Mouse (Mus musculus) intestine, embryonic 16.5 days (tissue): ENCODE results near the gene Gm38392. TPM values are rescaled to one million over a fixed set of nuclear protein-coding genes. Genes with fewer than 3 reads are reported as not detected.

Experiments
- ATAC-seq: fragments of 200-750 bp; cut with Nextera tagmentation; 2 replicates; pipeline ENCODE4 v1.8.0; 2017; ENCODE audit warnings: moderate TSS enrichment, moderate library complexity
- H3K27ac ChIP-seq: fragments of 300-500 bp; sonication (generic); 2 replicates; pipeline ENCODE4 v1.5.1; 2014; ENCODE audit warnings: mild to moderate bottlenecking, low read length
- H3K27me3 ChIP-seq: fragments of 300-500 bp; sonication (generic); replicated peaks from 2 replicates; pipeline ENCODE4 v1.6.1; 2014; ENCODE audit warnings: low read length, control low read depth, mixed read lengths; ENCODE audit not compliant: control insufficient read depth, insufficient read depth
- H3K36me3 ChIP-seq: fragments of 300-500 bp; sonication (generic); 2 replicates; pipeline ENCODE4 v1.6.1; 2014; ENCODE audit warnings: low read length, control low read depth; ENCODE audit not compliant: control insufficient read depth, insufficient read depth
- H3K4me1 ChIP-seq: fragments of 300-500 bp; sonication (generic); 2 replicates; pipeline ENCODE4 v1.6.1; 2014; ENCODE audit warnings: low read length, control low read depth, mixed read lengths; ENCODE audit not compliant: control insufficient read depth, insufficient read depth
- H3K4me2 ChIP-seq: fragments of 300-500 bp; sonication (generic); 2 replicates; pipeline ENCODE4 v1.6.1; 2014; ENCODE audit warnings: low read depth, low read length, control low read depth
- H3K4me3 ChIP-seq: fragments of 300-500 bp; sonication (generic); 2 replicates; pipeline ENCODE4 v1.5.1; 2014; ENCODE audit warnings: mild to moderate bottlenecking, low read length
- H3K9ac ChIP-seq: fragments of 300-500 bp; sonication (generic); 2 replicates; pipeline ENCODE4 v1.6.1; 2014; ENCODE audit warnings: low read depth, low read length
- H3K9me3 ChIP-seq: fragments of 300-500 bp; sonication (generic); 2 replicates; pipeline ENCODE4 v1.6.1; 2016; ENCODE audit warnings: low read length, control low read depth; ENCODE audit not compliant: control insufficient read depth
- WGBS: fragments of 180-500 bp; shearing (Covaris S2); extraction: QIAGEN DNeasy Blood & Tissue Kit; methylation state at CpG from one replicate; pipeline ENCODE4 v1.1.7; 2014; 5-methylcytosine and 5-hydroxymethylcytosine counted together
- polyA plus RNA-seq: library from polyadenylated mRNA; unstranded; fragments of >200 nt; fragmentation: Nextera tagmentation; extraction: Ambion mirVana; gene quantifications from 2 replicates; pipeline ENCODE4 v1.2.1, GENCODE M21; 2015

Gene Gm38392
- polyA plus RNA-seq, 1 experiment from 2014 or later, result not detected

DNA sequence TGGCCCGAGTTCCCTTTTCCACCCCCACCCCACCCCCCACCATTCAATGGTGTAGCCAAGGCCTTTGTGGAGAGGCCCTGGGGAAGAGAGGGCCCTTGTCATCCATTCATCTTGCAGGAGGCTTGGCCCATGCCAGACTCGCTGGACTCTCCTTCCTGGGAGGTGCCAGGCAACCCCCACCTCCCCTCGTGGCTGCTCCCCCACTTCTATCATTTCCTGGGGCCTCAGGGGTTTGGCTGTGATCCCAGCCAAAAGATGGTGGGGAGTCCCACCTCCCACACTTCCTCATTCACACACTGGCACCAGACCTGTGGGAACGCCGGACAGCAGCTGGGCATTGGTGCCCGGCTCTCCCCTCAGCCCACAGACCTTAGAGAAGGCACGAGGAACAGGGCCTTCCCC, 54.7 kb downstream of the Gm38392 start:
- H3K4me2 ChIP-seq, result no peak overlapping the region
- no peaks in the 10 kb centered on the region for H3K36me3 ChIP-seq
- no peaks in the 10 kb centered on the region for H3K4me1 ChIP-seq
- H3K9me3 ChIP-seq, result no peaks in the 10 kb centered on the region
- no peak overlapping the region for H3K4me3 ChIP-seq
- H3K27ac ChIP-seq, result no peak overlapping the region
- ATAC-seq, result no peak
- 59% methylated on average over 7 of the region's 7 CpGs for WGBS
- H3K27me3 ChIP-seq, result peaks cover 29% of the 10 kb centered on the region
- H3K9ac ChIP-seq, result no peak overlapping the region

DNA sequence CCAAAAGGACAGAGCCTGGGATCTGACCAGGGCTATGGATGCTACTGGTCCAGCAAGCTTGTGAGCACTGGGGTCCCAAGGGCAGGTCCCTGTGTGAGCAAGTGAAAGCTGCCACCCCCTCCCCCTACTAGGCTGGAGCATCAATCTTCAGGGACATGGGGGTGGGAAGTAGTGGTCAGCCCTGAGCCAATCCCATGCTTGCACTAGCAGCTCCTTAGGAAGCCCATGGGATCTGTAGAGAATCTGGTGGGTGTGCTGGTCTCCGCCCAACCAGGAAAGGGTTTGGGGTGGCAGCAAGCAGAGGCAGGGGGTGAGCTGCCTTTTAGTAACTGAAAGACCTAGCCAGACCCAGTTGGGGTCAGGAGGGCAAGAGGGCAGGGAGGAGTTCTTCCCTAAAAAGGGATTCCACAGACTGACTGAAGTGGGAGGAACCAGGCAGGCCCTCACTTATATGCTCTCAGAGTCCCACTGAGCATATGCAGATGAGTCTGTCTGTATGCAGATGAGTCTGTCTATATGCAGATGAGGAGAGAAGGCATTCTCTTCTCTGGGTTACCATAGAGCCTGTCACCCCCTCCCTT, 55.9 kb downstream of the Gm38392 start:
- no peak for ATAC-seq
- Histone ChIP-seq H3K9me3 (no peaks in the 10 kb centered on the region), H3K9ac (no peak overlapping the region), H3K4me2 (no peak overlapping the region), H3K4me3 (no peak overlapping the region), H3K36me3 (no peaks in the 10 kb centered on the region), H3K27me3 (peaks cover 29% of the 10 kb centered on the region), H3K4me1 (no peaks in the 10 kb centered on the region), H3K27ac (no peak overlapping the region)
- 26% methylated on average over 1 of the region's 1 CpGs for WGBS

DNA sequence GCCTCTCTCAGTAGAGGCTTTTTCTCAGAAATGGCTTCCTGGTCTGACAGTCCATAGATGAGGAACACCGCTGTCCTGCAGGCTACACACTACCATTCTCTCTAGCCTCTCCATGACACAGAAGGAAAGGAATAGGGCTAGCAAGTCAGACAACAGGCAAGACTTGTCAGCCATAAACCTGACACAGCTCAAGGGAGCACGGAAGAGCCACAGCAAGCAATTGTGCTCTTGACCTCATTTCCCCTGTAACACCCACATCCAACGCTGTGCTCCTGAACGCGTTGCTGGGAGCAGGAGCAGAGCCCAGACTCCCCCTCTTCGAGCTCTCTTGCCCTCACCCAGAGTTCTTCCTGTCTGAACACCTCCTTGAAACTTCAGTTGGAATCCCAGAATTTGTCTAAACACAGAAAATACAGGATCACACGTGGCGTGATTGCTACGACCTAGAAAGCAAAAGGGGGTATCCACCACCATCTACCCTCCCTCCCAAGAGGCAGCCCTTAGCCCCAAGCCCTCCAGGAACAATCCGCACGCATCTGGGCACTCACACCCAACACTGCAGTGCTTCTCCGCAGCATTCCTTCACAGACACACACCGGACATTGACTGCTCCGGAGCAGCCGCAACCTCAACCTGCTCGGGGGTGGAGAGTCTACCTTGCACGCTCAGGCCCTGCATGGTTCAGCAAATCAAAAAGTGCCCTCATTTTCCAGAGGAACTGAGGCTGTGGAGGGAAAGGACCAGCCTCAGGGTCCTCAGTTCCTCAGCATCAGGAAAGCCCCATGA, 56.6 kb downstream of the Gm38392 start:
- H3K36me3 ChIP-seq, result no peaks in the 10 kb centered on the region
- H3K4me1 ChIP-seq, result no peaks in the 10 kb centered on the region
- no peak for ATAC-seq
- no peaks in the 10 kb centered on the region for H3K9me3 ChIP-seq
- no peak overlapping the region for H3K4me2 ChIP-seq
- H3K27me3 ChIP-seq, result peaks cover 29% of the 10 kb centered on the region
- H3K27ac ChIP-seq, result no peak overlapping the region
- WGBS, result 30% methylated on average over 17 of the region's 17 CpGs
- H3K4me3 ChIP-seq, result no peak overlapping the region
- no peak overlapping the region for H3K9ac ChIP-seq

DNA sequence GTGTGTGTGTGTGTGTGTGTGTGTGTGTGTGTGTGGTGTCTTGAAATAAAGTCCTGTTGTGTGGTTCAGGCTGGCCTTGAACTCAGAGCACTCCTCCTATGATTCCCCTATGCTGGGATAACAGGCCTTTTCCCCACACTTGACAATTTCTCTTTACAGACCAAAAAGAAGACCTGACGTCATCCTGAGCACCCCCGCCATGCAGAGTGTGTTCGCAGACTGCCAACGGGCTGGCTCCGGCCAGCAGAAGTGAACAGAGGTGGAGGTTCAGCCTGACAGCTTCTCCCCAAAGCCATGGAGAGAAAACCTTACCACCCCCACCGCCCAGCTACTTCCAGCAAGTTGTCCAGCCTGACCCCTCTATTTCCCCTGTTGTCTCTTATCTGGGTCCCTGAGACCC, 57.5 kb downstream of the Gm38392 start:
- H3K4me2 ChIP-seq, result no peak overlapping the region
- no peaks in the 10 kb centered on the region for H3K36me3 ChIP-seq
- WGBS, result 67% methylated on average over 6 of the region's 6 CpGs
- no peaks in the 10 kb centered on the region for H3K9me3 ChIP-seq
- no peak for ATAC-seq
- no peak overlapping the region for H3K27ac ChIP-seq
- peaks cover 29% of the 10 kb centered on the region for H3K27me3 ChIP-seq
- H3K4me1 ChIP-seq, result no peaks in the 10 kb centered on the region
- no peak overlapping the region for H3K9ac ChIP-seq
- H3K4me3 ChIP-seq, result no peak overlapping the region

DNA sequence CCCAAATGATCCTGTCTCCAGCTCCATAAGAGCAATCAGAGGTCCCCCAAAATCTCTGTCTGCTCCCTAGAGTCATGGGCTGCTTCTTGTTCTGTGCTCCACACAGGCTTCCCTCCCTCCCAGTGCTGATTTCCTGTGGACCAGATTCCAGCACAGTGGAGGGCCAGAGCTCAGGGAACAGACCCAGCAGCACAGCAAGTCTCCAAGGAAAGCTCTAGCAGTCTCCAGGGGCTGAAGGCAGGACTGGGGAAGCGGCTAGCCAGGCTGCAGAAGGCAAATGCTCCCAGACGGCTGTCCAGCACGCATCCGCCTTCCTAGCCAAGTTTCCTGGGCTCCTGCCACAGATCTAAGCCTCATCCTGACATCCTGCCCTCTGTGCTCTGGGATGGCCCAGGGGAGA, 58.1 kb downstream of the Gm38392 start:
- 41% methylated on average over 4 of the region's 4 CpGs for WGBS
- H3K27ac ChIP-seq, result no peak overlapping the region
- H3K9me3 ChIP-seq, result no peaks in the 10 kb centered on the region
- no peak for ATAC-seq
- H3K4me2 ChIP-seq, result no peak overlapping the region
- H3K4me3 ChIP-seq, result no peak overlapping the region
- H3K36me3 ChIP-seq, result no peaks in the 10 kb centered on the region
- no peak overlapping the region for H3K9ac ChIP-seq
- peaks cover 29% of the 10 kb centered on the region for H3K27me3 ChIP-seq
- H3K4me1 ChIP-seq, result no peaks in the 10 kb centered on the region

DNA sequence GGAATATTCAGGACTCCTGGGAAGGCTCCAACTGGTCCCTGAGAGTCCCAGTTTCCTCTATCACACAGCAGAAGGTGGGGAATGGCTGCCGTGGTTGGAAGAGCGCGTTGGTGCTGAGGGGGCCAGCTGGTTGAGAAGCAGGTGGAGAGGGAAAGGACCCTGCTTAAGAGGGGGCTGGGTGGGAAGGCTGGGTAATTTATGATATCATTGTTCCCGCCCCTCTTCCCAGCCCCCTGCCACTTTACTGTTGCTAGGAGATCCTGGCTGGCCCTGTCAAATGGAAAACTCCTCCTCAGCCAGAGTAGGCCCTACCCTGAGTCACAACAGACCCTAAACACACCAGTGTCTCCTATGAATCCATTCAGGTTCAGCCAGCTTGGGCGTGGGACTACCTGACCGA, 59.0 kb downstream of the Gm38392 start:
- H3K4me3 ChIP-seq, result no peak overlapping the region
- no peak overlapping the region for H3K9ac ChIP-seq
- no peak for ATAC-seq
- no peaks in the 10 kb centered on the region for H3K9me3 ChIP-seq
- 43% methylated on average over 6 of the region's 6 CpGs for WGBS
- no peak overlapping the region for H3K27ac ChIP-seq
- H3K36me3 ChIP-seq, result no peaks in the 10 kb centered on the region
- H3K27me3 ChIP-seq, result peaks cover 28% of the 10 kb centered on the region
- no peaks in the 10 kb centered on the region for H3K4me1 ChIP-seq
- H3K4me2 ChIP-seq, result no peak overlapping the region

DNA sequence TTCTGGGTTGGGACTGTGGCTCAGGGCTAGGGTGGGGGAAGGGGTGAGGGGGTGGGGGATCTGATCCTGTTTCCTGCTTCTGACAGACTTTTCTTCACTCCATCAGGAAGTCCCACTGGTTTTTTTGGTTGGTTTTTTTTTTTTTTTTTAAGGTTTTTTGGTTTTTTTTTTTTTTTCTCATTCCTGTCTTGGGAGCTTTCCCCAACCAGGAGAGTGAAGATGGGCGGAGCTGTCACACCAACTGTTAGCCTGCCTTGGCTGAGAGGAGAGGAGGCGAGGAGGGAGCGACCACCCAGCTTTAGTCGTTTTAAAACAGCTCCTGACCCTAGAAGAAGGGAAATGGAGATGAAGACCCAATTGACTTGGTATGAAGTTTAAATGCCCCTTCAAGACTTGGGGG, 59.8 kb downstream of the Gm38392 start:
- Histone ChIP-seq H3K9me3 (no peaks in the 10 kb centered on the region), H3K9ac (no peak overlapping the region), H3K4me3 (no peak overlapping the region), H3K36me3 (no peaks in the 10 kb centered on the region), H3K27ac (no peak overlapping the region), H3K27me3 (peaks cover 25% of the 10 kb centered on the region), H3K4me1 (no peaks in the 10 kb centered on the region), H3K4me2 (no peak overlapping the region)
- ATAC-seq, result no peak
- WGBS, result 33% methylated on average over 4 of the region's 4 CpGs

DNA sequence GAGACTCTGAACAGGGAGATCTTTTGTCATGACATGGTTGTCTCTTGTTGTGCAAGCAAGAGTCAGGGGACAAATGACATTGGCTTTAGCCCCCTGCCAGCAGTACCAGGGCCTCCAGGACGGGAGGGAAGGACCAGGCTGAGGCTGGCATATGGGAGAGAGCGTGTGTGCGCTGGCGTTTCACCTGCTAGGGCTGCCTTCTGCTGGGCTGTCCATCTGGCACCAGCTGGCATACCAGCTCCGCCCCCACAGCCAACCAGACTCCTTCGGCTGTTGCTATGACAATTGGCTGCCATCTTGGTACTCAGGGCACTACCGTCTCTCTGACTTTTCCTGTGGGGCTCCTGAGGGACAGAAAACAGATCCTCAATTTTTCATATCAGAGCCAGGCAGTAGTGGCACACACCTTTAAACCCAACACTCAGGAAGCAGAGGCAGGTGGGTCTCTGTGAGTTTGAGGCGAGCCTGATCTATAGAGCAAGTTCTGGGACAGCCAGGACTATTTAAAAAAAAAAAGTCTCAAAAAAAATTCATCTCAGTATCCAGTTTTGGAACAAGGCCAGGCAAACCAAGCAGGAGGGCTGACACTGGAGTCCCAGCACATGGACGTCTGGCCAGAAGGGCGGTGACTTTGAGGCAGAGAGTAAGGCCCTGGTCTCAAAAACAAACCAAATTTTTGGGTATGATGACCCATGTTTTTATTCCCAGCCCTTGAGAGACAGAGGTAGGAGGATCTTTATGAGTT, 60.7 kb downstream of the Gm38392 start:
- Histone ChIP-seq H3K4me3 (no peak overlapping the region), H3K4me1 (no peaks in the 10 kb centered on the region), H3K36me3 (no peaks in the 10 kb centered on the region), H3K27me3 (peaks cover 32% of the 10 kb centered on the region), H3K4me2 (no peak overlapping the region), H3K27ac (no peak overlapping the region), H3K9ac (no peak overlapping the region), H3K9me3 (no peaks in the 10 kb centered on the region)
- no peak for ATAC-seq
- WGBS, result 86% methylated on average over 10 of the region's 10 CpGs

DNA sequence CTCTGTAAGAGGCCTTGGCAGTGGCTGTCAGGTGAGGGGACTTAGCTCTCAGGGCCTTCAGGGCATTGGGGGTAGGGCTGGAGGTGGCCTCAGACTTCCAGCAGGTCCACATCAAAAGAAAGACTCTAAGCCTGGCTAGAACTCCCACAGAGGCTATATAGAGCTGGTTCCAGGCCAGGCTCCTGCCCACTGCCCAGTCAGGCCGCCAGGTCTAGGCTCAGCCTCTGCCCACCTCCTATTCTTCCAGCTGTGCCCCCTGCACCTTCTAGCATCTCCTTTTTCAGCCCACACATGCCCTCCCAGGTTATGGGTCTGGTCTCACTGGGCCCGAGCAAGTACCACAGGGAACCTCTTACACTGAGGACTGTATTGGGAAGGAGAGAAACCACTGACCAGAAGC, 62.1 kb downstream of the Gm38392 start:
- peaks cover 29% of the 10 kb centered on the region for H3K27me3 ChIP-seq
- 51% methylated on average over 2 of the region's 2 CpGs for WGBS
- no peak overlapping the region for H3K9ac ChIP-seq
- no peaks in the 10 kb centered on the region for H3K36me3 ChIP-seq
- no peak overlapping the region for H3K27ac ChIP-seq
- H3K9me3 ChIP-seq, result no peaks in the 10 kb centered on the region
- H3K4me2 ChIP-seq, result no peak overlapping the region
- H3K4me1 ChIP-seq, result no peaks in the 10 kb centered on the region
- no peak for ATAC-seq
- H3K4me3 ChIP-seq, result no peak overlapping the region
